Mouse (Mus musculus) ES-E14 (cell line): ENCODE measurements around the gene Cblb.

Experiments
- CHD2 ChIP-seq: IDR thresholded peaks from 2 replicates; pipeline ENCODE4 v1.6.1; 2014; ENCODE audit warnings: mild to moderate bottlenecking, low read depth, low read length, inconsistent platforms
- HCFC1 ChIP-seq: IDR thresholded peaks from 2 replicates; pipeline ENCODE4 v1.6.1; 2012; ENCODE audit warnings: low read length, inconsistent platforms, borderline replicate concordance; ENCODE audit not compliant: insufficient read depth
- MAFK ChIP-seq: IDR thresholded peaks from 2 replicates; pipeline ENCODE4 v1.6.1; 2014; ENCODE audit warnings: mild to moderate bottlenecking, low read depth, low read length, inconsistent platforms; ENCODE audit not compliant: insufficient read depth
- ZC3H11A ChIP-seq: IDR thresholded peaks from 2 replicates; pipeline ENCODE4 v1.6.1; 2012; ENCODE audit warnings: low read depth, mild to moderate bottlenecking, inconsistent platforms, low read length, borderline replicate concordance
- ZNF384 ChIP-seq: IDR thresholded peaks from 2 replicates; pipeline ENCODE4 v1.6.1; 2012; ENCODE audit warnings: low read depth, low read length, inconsistent platforms

- no peak for TF ChIP-seq CHD2
- TF ChIP-seq ZC3H11A = no peak
- TF ChIP-seq HCFC1 = no peak
- no peak for TF ChIP-seq MAFK
- TF ChIP-seq ZNF384 = no peak
Measured at GRCm38 (mm10) chr16:52194866-52195265, 163.8 kb downstream of the Cblb start.
